Mouse (Mus musculus) heart, embryonic 10.5 days (tissue): ENCODE measurements around the gene Bcar3. TPM values are rescaled to one million over a fixed set of nuclear protein-coding genes. Genes with fewer than 3 reads are reported as not detected.
"Not testable (repeated sequence)": the region's sequence is repeated elsewhere in the genome, so short reads cannot be mapped to it uniquely, and the experiment has no call there.

Source experiments
- DNase-seq: peaks from one replicate; pipeline ENCODE4 v3.0.0-alpha.2; 2017; ENCODE audit warnings: low spot score
- H3K27ac ChIP-seq: fragments of 300-500 bp; sonication (generic); 2 replicates; pipeline ENCODE4 v1.5.1; 2016; ENCODE audit warnings: mild to moderate bottlenecking
- H3K27me3 ChIP-seq: fragments of 300-500 bp; sonication (generic); 2 replicates; pipeline ENCODE4 v1.6.1; 2016; ENCODE audit warnings: mild to moderate bottlenecking; ENCODE audit not compliant: poor library complexity, insufficient read depth, severe bottlenecking
- H3K36me3 ChIP-seq: fragments of 300-500 bp; sonication (generic); 2 replicates; pipeline ENCODE4 v1.6.1; 2016; ENCODE audit warnings: mild to moderate bottlenecking, moderate library complexity
- H3K4me1 ChIP-seq: fragments of 300-500 bp; sonication (generic); 2 replicates; pipeline ENCODE4 v1.6.1; 2016; ENCODE audit warnings: mild to moderate bottlenecking
- H3K4me3 ChIP-seq: fragments of 300-500 bp; sonication (generic); 2 replicates; pipeline ENCODE4 v1.5.1; 2016; ENCODE audit warnings: mild to moderate bottlenecking, moderate library complexity
- H3K9me3 ChIP-seq: fragments of 300-500 bp; sonication (generic); 2 replicates; pipeline ENCODE4 v1.6.1; 2016; ENCODE audit warnings: mild to moderate bottlenecking, moderate library complexity
- WGBS: fragments of 180-500 bp; shearing (Covaris S2); methylation state at CpG from one replicate; pipeline ENCODE4 v1.1.7; 2016; 5-methylcytosine and 5-hydroxymethylcytosine counted together
- polyA plus RNA-seq: library from polyadenylated mRNA; unstranded; fragments of >200 nt; fragmentation: Nextera tagmentation; extraction: Ambion mirVana; gene quantifications from 2 replicates; pipeline ENCODE4 v1.2.1, GENCODE M21; 2016

Gene Bcar3
- polyA plus RNA-seq, 1 experiment from 2014 or later, result 17.0 TPM

DNA sequence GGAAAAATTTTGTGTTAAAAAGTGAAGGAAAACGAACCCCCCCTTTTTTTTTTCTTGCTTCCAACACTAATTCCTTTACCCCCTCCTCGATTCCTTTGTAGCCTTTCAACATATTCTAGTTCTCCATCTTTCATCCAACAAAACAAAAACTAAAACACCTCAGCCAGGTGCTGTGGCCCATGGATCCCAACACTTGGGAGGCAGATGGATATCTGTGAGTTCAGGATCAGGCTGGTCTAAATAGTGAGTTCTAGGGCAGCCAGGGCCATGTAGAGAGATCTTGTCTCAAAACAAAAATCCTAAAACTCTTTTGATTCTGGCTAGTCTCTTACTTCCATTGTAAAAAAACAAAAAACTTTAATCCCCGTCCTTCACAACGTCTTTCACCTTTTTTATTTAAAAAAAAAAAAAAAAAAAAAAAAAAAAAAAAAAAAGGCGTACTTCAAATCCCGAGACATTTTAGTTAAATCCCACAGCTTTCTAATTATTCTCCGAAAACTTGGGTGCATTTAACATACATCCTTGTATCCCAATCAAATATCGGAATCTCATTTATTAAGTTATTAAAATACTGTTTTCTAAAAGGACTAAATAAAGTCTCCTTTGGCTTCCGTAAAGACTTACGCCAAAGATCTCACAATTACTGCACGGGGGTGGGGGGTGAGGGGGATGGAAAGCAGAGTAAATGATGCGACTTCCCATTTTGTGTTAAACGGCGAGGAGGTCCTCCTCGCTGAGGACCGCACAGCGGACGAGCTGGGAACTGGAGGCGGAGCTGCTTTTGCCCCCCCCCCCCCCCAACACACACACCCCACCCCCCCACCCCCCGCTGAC is 20.3 kb upstream of the Bcar3 start:
- no peaks in the 10 kb centered on the region for H3K9me3 ChIP-seq
- 12% methylated on average over 19 of the region's 20 CpGs for WGBS
- no peaks in the 10 kb centered on the region for H3K27me3 ChIP-seq
- no peak for DNase-seq
- peak overlapping the region; percentile 93 for H3K4me3 ChIP-seq
- H3K36me3 ChIP-seq, result peaks cover 36% of the 10 kb centered on the region
- peaks cover 30% of the 10 kb centered on the region for H3K4me1 ChIP-seq
- peak overlapping the region; percentile 93 for H3K27ac ChIP-seq

DNA sequence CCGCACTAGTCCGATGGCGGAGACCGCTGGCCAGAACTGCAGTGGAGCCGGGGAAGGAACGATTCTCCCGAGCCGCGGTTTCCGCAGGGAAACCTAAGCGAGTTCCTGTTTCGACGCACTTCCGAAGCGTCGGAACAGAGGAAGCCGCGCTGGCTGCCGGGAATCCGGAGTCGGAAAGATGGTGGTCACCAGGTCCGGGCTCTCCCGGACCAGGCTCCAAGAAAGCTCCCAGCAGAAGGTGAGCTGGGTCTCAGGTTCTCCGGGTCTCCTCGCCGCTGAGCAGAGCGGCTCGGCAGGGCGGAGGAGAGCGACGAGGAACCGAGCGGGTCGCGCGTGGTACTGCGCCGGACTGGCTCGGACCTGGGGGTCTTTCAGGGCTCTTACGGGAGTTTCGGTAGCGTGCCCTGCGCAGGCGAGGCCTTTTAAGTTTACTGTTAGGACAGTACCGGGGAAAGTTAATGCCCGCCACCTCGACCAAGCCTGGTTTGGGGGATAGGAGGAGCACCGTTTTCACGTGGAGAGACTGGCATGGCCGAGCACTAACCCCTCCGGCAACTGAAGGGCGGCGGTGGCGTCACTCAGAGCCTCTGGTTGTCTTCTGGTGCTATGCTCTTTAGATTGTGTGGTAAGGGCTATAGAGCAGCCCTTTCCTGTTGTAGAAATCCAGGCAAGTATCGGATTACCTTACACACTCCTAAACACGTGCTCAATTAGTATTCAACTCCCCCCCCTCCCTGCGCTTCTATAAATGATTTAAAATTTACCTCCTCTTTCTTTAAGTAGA is 19.5 kb upstream of the Bcar3 start, which contains the start of gene Dnttip2:
Gene Dnttip2, plus strand, starts transcription at position 148 of the 784 bp plus-strand sequence.
- Histone ChIP-seq H3K27ac (peak within 1 kb of the TSS; percentile 93), H3K4me1 (peaks cover 30% of the 10 kb centered on the region), H3K4me3 (peak within 1 kb of the TSS; percentile 93), H3K36me3 (peaks cover 44% of the 10 kb centered on the region), H3K9me3 (no peaks in the 10 kb centered on the region), H3K27me3 (no peaks in the 10 kb centered on the region)
- DNase-seq, result peak; percentile 96
- under 1% methylated on average over 57 of the region's 57 CpGs for WGBS

DNA sequence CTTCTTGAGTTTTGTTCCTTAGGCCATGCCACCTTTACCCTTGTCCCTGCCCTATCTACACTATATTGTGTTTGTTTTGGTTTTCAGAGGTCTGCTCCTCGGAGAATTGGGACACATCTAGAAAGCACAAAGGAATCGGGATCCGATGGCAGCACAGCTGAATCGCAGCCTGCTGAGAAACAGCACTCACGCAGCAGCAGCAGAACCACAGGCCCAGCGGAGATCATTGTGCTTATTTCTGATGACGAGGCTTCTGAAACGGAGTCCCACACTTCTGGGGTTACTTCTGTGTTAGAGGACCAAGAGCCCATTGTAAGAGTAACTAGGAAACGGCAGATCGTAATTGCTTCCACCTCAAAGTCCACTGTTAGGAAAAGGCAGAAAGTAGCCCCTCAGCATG is 18.8 kb upstream of the Bcar3 start:
- Histone ChIP-seq H3K4me3 (peak overlapping the region; percentile 93), H3K9me3 (no peaks in the 10 kb centered on the region), H3K27ac (no peak overlapping the region), H3K27me3 (no peaks in the 10 kb centered on the region), H3K4me1 (peaks cover 30% of the 10 kb centered on the region), H3K36me3 (peaks cover 50% of the 10 kb centered on the region)
- DNase-seq, result peak; percentile 66
- WGBS, result 69% methylated on average over 10 of the region's 10 CpGs

DNA sequence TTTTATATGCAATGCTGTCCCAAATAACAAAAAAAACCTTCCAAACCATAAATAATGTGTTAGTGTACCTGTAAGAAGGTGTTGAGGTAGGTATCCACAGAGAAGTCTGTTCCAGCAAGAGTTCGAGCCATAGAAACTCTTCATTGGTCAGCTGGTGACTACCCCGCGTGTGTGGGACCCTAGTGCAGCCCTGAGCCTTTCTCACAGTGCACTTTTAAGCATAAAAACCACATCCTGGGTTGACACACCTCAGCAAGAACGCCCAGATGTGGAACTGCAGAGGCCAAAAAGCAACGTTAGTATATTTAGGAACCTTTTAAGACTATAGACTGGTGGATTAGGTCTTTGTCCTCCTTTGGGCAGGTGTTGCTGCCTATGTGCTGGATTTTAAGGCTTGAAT is 6.7 kb upstream of the Bcar3 start:
- H3K27ac ChIP-seq, result no peak overlapping the region
- H3K9me3 ChIP-seq, result no peaks in the 10 kb centered on the region
- WGBS, result 79% methylated on average over 5 of the region's 5 CpGs
- DNase-seq, result no peak
- H3K4me3 ChIP-seq, result no peak overlapping the region
- H3K36me3 ChIP-seq, result peaks cover 36% of the 10 kb centered on the region
- no peaks in the 10 kb centered on the region for H3K27me3 ChIP-seq
- peaks cover 9% of the 10 kb centered on the region; the same call in 1 of the 2 replicates for H3K4me1 ChIP-seq

DNA sequence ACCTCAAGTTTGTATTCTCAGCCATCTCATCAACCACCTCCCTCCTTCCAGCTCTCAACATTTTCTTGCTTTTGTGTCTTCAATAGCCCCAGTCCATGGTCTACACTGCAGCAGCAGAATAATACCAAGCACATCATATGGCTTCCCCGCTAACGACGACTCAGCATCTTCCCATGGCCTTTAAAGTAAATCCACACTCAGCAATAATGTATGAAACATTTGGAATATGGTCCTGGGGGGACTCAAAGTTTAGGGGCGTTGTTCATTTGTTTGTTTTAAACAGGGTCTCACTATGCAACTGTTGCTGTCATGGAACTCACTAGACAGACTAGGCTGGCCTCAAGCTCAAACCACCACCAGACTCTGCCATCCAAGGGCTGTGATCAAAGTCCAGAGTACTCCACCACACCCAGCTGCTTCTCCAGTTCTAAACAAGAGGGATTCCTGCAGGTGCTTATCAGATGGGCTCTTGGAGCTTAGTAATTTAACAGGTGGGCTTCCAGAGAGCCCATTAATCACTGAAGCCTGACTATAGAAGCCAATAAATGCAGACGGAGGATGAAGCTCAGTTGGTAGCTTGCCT is 5.2 kb upstream of the Bcar3 start:
- WGBS, result 85% methylated on average over 5 of the region's 5 CpGs
- H3K4me1 ChIP-seq, result peaks cover 17% of the 10 kb centered on the region
- no peak for DNase-seq
- H3K27me3 ChIP-seq, result no peaks in the 10 kb centered on the region
- no peak overlapping the region for H3K27ac ChIP-seq
- no peaks in the 10 kb centered on the region for H3K9me3 ChIP-seq
- H3K36me3 ChIP-seq, result peaks cover 21% of the 10 kb centered on the region
- no peak overlapping the region for H3K4me3 ChIP-seq

DNA sequence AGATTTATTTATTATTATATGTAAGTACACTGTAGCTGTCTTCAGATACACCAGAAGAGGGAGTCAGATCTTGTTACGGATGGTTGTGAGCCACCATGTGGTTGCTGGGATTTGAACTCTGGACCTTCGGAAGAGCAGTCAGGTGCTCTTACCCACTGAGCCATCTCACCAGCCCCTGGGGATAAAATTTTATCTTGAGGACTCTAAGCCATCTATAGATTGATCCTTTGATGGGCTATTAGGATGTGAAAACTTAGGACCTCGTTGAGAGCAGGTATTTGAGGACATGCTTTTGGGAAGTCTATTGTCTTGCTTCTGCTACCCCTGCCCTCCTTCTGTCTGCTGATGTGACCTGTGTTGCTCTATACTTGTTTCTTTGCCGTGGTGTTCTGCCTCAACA is 4.6 kb upstream of the Bcar3 start:
- not testable (repeated sequence) for DNase-seq, H3K9me3 ChIP-seq, H3K27ac ChIP-seq, H3K4me3 ChIP-seq, H3K27me3 ChIP-seq
- H3K36me3 ChIP-seq, result peaks cover 15% of the 10 kb centered on the region
- 69% methylated on average over 4 of the region's 4 CpGs for WGBS
- peaks cover 17% of the 10 kb centered on the region for H3K4me1 ChIP-seq

DNA sequence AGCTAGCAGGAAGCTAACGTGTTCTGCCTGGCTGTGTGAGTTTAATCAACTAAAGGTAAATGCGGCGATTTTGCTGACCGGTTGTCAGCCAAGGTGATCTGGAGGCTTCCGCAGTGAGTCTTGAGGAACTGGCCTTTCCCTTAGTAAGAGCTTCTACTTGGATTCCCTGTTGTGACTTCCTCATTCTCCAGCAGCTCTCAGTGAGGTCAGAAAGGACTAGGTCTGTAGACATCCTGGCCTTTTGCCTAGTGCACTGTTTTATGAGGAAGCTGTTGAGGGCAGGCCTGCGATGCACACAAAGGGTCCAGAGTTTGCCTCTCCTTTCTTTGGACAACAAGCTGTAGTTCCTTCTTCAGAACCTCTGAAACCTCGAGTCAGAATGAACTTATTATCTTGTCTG is 3.2 kb upstream of the Bcar3 start:
- Histone ChIP-seq H3K4me1 (peaks cover 17% of the 10 kb centered on the region), H3K27ac (peak overlapping the region; percentile 67; the same call in 1 of the 2 replicates), H3K9me3 (no peaks in the 10 kb centered on the region), H3K27me3 (no peaks in the 10 kb centered on the region; the same call in 1 of the 2 replicates), H3K36me3 (peaks cover 3% of the 10 kb centered on the region), H3K4me3 (no peak overlapping the region)
- WGBS, result 72% methylated on average over 7 of the region's 7 CpGs
- no peak for DNase-seq

DNA sequence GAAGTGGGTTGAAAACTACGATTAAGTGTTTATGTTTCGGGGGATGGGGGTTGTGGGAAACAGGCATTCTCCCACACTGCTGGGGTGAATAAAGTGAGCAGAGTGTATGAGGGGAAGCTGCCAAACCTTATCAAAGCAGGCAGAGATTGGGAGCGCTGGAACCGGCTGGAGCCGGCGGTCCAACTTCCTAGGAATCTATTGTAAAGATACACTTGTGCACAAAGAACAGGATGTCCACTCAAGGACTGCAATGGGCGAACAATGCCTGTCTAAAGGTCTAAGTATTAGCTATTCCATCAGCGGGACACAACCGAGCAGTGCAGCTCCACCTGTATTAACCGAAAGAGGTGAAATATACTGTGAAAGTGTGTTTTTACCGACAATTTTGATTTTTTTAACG is 2.1 kb upstream of the Bcar3 start:
- H3K9me3 ChIP-seq, result no peaks in the 10 kb centered on the region
- peak; percentile 89 for DNase-seq
- peak overlapping the region; percentile 98 for H3K27ac ChIP-seq
- H3K36me3 ChIP-seq, result no peaks in the 10 kb centered on the region
- peaks cover 2% of the 10 kb centered on the region; the same call in 1 of the 2 replicates for H3K27me3 ChIP-seq
- H3K4me3 ChIP-seq, result peak overlapping the region; percentile 88; the same call in 1 of the 2 replicates
- 35% methylated on average over 12 of the region's 12 CpGs for WGBS
- H3K4me1 ChIP-seq, result peaks cover 17% of the 10 kb centered on the region

DNA sequence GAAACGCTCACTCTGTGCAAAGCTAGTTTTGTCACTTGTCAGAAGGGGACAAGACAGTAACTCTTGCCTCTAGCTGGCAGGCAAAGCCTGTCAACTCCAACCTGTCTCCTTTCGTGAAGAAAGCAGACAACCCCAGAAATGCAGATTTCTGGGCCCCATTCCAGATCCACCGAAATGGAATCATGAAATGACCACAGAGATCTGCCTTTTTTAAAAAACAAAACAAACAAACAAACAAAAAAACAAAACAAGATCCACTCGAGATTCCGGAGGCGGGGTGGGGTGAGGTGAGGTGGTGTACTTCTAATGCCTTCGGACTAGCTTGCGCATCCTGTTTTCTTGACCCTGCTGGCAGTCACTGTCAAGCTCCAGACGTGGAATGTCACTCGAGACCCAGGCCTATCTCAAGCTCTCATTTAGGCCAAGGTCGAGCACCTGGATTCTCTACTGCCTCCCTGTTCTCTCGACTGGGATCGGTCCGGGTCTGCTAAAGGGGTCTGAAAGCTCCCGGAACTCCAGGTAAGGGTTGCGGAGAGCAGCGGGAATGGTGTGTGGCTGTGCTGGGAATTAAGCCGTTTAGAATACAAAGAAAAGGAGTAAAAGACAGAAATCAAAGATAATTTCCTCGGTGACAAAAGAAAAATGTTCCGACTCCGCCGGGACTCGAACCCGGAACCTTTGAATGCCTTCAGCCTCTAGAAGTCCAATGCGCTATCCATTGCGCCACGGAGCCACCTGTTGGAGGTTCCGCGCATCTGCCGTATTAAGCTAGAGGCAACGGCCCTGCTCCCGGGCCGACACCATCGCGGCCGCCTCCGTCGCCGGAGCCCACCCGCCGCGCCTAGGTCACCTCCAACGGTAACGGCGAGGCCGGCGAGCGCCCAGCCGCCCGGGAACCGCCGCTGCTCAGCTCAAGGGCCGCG is 1.4 kb upstream of the Bcar3 start:
- Histone ChIP-seq H3K36me3 (no peaks in the 10 kb centered on the region), H3K27ac (peak overlapping the region; percentile 98), H3K4me3 (peak overlapping the region; percentile 88), H3K9me3 (no peaks in the 10 kb centered on the region), H3K4me1 (peaks cover 19% of the 10 kb centered on the region), H3K27me3 (peaks cover 9% of the 10 kb centered on the region; the same call in 1 of the 2 replicates)
- peak; percentile 96 for DNase-seq
- WGBS, result 5% methylated on average over 54 of the region's 54 CpGs

DNA sequence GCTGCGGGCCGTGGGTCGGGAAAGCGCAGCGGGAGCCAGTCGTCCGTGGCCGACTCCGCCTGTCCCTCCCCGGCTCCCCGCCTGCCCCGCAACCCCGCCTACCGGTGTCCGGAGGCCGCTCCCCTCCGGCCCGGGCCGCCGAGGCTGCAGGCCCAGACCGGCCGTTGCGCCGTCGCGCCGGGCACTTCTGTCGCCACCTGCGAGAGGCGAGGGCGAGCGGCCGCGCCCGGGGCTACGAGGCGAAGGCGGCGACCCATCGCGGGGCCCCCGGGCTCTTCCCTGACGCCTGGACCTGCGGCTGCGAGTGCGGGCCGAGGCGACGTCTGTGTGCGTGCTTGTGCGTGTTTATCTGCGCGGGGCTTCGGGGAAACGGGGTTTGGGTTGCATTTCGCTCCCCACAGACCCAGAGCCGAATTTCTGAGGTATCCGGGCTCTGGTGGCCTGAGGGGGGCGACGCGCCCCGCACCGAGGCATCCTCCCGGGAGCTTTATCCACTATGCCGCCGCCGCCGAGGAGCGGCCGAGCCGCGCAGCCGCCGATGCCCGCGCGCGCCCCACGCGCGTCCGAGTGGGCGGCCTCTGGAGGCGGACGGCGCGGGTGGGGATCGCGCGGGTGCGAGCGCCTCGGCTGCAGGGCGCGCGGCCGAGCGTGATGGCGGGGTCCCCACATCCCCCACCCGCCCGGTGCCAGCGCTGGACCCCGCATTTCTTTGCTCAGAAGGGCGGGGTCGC is 548 bp upstream of the Bcar3 start:
- WGBS, result 1% methylated on average over 105 of the region's 105 CpGs
- DNase-seq, result no peak
- H3K27ac ChIP-seq, result peak overlapping the region; percentile 98
- H3K27me3 ChIP-seq, result peaks cover 16% of the 10 kb centered on the region; the same call in 1 of the 2 replicates
- H3K4me3 ChIP-seq, result peak overlapping the region; percentile 88
- no peaks in the 10 kb centered on the region for H3K9me3 ChIP-seq
- peaks cover 19% of the 10 kb centered on the region for H3K4me1 ChIP-seq
- H3K36me3 ChIP-seq, result no peaks in the 10 kb centered on the region

DNA sequence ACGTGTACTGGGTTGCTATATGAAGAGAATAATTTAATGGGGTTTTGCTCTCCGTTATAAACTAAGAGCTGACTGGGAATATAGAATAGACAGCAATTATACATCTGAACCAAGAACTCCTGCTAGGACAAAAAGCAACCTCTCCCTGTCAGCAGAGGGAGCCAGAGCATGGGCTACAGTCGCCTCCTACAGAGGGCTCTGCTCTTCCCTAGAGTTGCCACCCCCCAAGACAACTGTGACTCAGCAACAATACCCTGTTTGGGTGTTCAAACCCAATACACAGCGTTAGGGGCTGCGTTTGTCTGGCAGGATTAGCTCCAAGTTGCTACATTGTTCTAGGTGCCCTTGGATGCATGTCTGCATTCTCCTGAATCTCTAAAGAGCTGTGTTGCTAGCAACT is 1.6 kb downstream of the Bcar3 start:
- Histone ChIP-seq H3K27ac (no peak overlapping the region), H3K4me1 (peaks cover 19% of the 10 kb centered on the region), H3K4me3 (no peak overlapping the region), H3K36me3 (no peaks in the 10 kb centered on the region), H3K27me3 (peaks cover 29% of the 10 kb centered on the region), H3K9me3 (no peaks in the 10 kb centered on the region)
- WGBS, result 7% methylated on average over 5 of the region's 5 CpGs
- no peak for DNase-seq
